Mouse (Mus musculus) activated CD4-positive, CD25-positive, alpha-beta regulatory T cell, adult 4 months (primary cell): ENCODE results near the gene Sec22c. TPM values are rescaled to one million over a fixed set of nuclear protein-coding genes. Genes with fewer than 3 reads are reported as not detected.

Experiments used
- ATAC-seq: one replicate; pipeline ENCODE4 v1.8.0; 2017
- polyA plus RNA-seq, 2 experiments: library from polyadenylated mRNA; unstranded; fragments of 100-300 nt; shearing (Covaris generic); gene quantifications; one replicate each; pipeline ENCODE4 v1.2.1; 2017

The Sec22c gene
- polyA plus RNA-seq, 2 experiments from 2014 or later = 13.3 to 17.7 TPM

GRCm38 (mm10) chr9:121644855-121645254 lies 60.4 kb downstream of the Sec22c start:
- no peak for ATAC-seq

- ATAC-seq = peak; percentile 86
These were observed 62.7 kb downstream of the Sec22c start, which contains the start of gene Vipr1 for GRCm38 (mm10) chr9:121642401-121643181. Gene Vipr1 (plus strand): TSS chr9:121642716.

- peak; percentile 14 for ATAC-seq
These were observed 63.3 kb downstream of the Sec22c start, which contains the start of gene Lyzl4 for GRCm38 (mm10) chr9:121642001-121642400. Gene Lyzl4 (minus strand): TSS chr9:121642096.

- ATAC-seq = no peak
These were observed 63.9 kb downstream of the Sec22c start for GRCm38 (mm10) chr9:121641235-121641915.

GRCm38 (mm10) chr9:121639790-121640189 lies 65.5 kb downstream of the Sec22c start:
- no peak for ATAC-seq

- no peak for ATAC-seq
These were observed 69.3 kb downstream of the Sec22c start for GRCm38 (mm10) chr9:121635835-121636576.

- ATAC-seq = no peak
These were observed 72.0 kb downstream of the Sec22c start for GRCm38 (mm10) chr9:121633306-121633705.

- ATAC-seq = no peak
These were observed 72.4 kb downstream of the Sec22c start for GRCm38 (mm10) chr9:121632891-121633290.

GRCm38 (mm10) chr9:121631946-121632345 lies 73.3 kb downstream of the Sec22c start:
- ATAC-seq = no peak

GRCm38 (mm10) chr9:121630627-121631026 lies 74.7 kb downstream of the Sec22c start:
- ATAC-seq = no peak

Other genes with a start within 250 kb of the Sec22c start
- not detected for gene Cck, start 209.8 kb downstream of the Sec22c start, polyA plus RNA-seq
- not detected for gene Lyzl4, start 63.4 kb downstream of the Sec22c start, polyA plus RNA-seq
- 1 to 10 TPM; 1.5 to 1.8 TPM for gene Vipr1, start 62.8 kb downstream of the Sec22c start, polyA plus RNA-seq
- gene Ss18l2, start 4.8 kb upstream of the Sec22c start, polyA plus RNA-seq = 10 to 100 TPM; 59.3 to 65.0 TPM
- gene Nktr, start 13.7 kb upstream of the Sec22c start, polyA plus RNA-seq = 100 to 1,000 TPM in 1 of 2 experiments, 10 to 100 TPM in 1; 90.3 to 104 TPM
- not detected for gene Zfp651, start 53.8 kb upstream of the Sec22c start, polyA plus RNA-seq
- gene Klhl40, start 72.1 kb upstream of the Sec22c start, polyA plus RNA-seq = not detected
- not detected for gene Hhatl, start 87.0 kb upstream of the Sec22c start, polyA plus RNA-seq
- not detected for gene Ccdc13, start 134.0 kb upstream of the Sec22c start, polyA plus RNA-seq
- gene Higd1a, start 152.9 kb upstream of the Sec22c start, polyA plus RNA-seq = 100 to 1,000 TPM; 125 to 151 TPM
- gene Ackr2, start 192.9 kb upstream of the Sec22c start, polyA plus RNA-seq = not detected
- not detected for gene Cyp8b1, start 210.8 kb upstream of the Sec22c start, polyA plus RNA-seq
- gene Fam198a, start 245.5 kb upstream of the Sec22c start, polyA plus RNA-seq = not detected